Mouse (Mus musculus): ENCODE data around the gene Nedd9.

DNA sequence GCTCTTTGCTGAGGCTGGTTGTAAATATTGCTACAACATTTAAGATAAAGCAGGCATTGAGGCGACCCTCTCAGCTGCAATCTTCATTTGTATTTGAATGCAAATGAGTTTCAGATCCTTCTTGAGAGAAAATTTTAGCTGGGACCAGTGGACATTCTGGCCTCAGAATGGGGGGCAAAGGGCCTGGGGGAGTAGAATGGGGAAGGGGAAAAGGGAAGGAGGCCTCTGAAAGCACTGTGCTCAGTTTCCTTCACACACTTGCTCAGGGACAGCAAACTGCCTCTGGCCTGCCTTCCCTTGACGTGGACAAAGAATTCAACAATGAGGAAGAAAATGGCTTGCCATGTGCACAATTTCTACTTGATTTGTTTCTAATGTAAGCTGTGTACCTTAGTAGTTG lies 18.4 kb upstream of the Nedd9 start:
- TF ChIP-seq ZC3H11A (IDR thresholded peaks at IDR 0.05; ENCODE audit: borderline replicate concordance, low read depth, low read length), result no peak
- TF ChIP-seq CHD2 (IDR thresholded peaks at IDR 0.05; ENCODE audit: low read depth, low read length), result no peak

All from ES-E14 (cell line).